Mouse (Mus musculus): ENCODE measurements around the gene Hdac6.

DNA sequence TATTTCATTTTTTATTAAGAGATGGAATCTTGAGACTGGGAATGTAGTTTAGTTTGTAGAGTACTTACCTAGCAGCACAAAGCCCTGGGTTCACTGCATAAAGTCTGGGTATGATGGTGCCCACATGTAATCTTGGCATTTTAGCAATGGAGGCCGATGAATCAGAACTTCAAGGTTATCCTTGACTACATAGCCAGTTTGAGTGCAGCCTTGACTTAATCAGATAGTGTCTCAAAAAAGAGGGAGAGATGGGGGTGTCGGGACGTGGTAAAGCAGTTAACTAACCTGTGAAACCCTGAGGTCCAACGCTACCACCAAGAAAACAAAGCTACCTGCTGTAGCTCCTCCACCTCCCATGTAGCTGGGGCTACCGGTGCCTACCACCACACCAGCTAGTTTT is 43.2 kb downstream of the Hdac6 start:
- TF ChIP-seq CTCF (IDR thresholded peaks at IDR 0.05; ENCODE audit: low read depth) = no peak
- no peak for TF ChIP-seq EP300 (IDR thresholded peaks at IDR 0.05; ENCODE audit: low read depth)

All from liver, embryonic 14.5 days (tissue).